ENCODE assay signal across 13 mouse cellular contexts in genomic region chr12:108264918-108265317, GRCm38 (mm10). TPM values are rescaled to one million over a fixed set of nuclear protein-coding genes. Genes with fewer than 3 reads are reported as not detected.
DNase-seq lines count a peak whose midpoint lies in the region; ATAC-seq and TF ChIP-seq lines count a peak whose summit lies in the region.
"Had no signal": no experiment of that assay in that cellular context is flagged by ENCODE, and none has a peak within 500 bp of the region (broad histone marks: within the 10 kb centered on the region; RNA-seq: fewer than 3 reads in every experiment).

No protein-coding gene starts in this region.

- peaks cover 29% of the 10 kb centered on the region for H3K36me3 ChIP-seq in forebrain, embryonic 10.5 days (replicated peaks)
- no peaks in the 10 kb centered on the region for H3K36me3 ChIP-seq in forebrain, embryonic 11.5 days (ENCODE audit: control insufficient read depth, insufficient read depth, low read length)
- H3K36me3 ChIP-seq in lung, embryonic 16.5 days (ENCODE audit: control insufficient read depth, insufficient read depth, low read length), result no peaks in the 10 kb centered on the region
- no peaks in the 10 kb centered on the region for H3K36me3 ChIP-seq in intestine, postnatal 0 days (ENCODE audit: control insufficient read depth, insufficient read depth)
- H3K36me3 ChIP-seq in midbrain, embryonic 16.5 days (ENCODE audit: control insufficient read depth, insufficient read depth, low read length), result no peaks in the 10 kb centered on the region

- TF ChIP-seq CTCF in lung, adult 2 months (IDR thresholded peaks at IDR 0.05; ENCODE audit: insufficient read depth, low read length), result no peak
- TF ChIP-seq CTCF in intestine, postnatal 0 days (IDR thresholded peaks at IDR 0.05; ENCODE audit: low read depth), result no peak

- H3K27ac ChIP-seq in forebrain, embryonic 10.5 days, result peak overlapping the region; percentile 85
- H3K27ac ChIP-seq in forebrain, embryonic 11.5 days (ENCODE audit: low read depth, low read length), result no peak overlapping the region
- peak overlapping the region; percentile 25; the same call in 1 of the 2 replicates for H3K27ac ChIP-seq in lung, embryonic 16.5 days (ENCODE audit: low read length)
- H3K27ac ChIP-seq in intestine, postnatal 0 days (ENCODE audit: low read depth, low read length), result peak overlapping the region; percentile 66; the same call in 1 of the 2 replicates
- H3K27ac ChIP-seq in midbrain, embryonic 16.5 days (ENCODE audit: low read length), result no peak overlapping the region

- TF ChIP-seq POLR2A in lung, adult 2 months (IDR thresholded peaks at IDR 0.05; ENCODE audit: borderline replicate concordance, extremely low read depth, low read depth, low read length), result no peak

- no peak for DNase-seq in forebrain, embryonic 10.5 days (ENCODE audit: extremely low spot score, low spot score)
- DNase-seq in forebrain, embryonic 11.5 days (ENCODE audit: low spot score), result no peak
- no peak for DNase-seq in lung, adult 2 months
- DNase-seq in retina, postnatal 1 day, result no peak
- DNase-seq: gastrocnemius, postnatal 14 days; kidney, postnatal 36 days; left cerebral cortex, postnatal 4 days; thymus, adult 18-20 months had no signal

- ATAC-seq in forebrain, embryonic 11.5 days (replicated peaks; ENCODE audit: low FRiP score), result no peak
- no peak for ATAC-seq in lung, embryonic 16.5 days (ENCODE audit: low read depth)
- ATAC-seq in intestine, postnatal 0 days, result peak; percentile 19; the same call in 1 of the 2 replicates
- ATAC-seq in midbrain, embryonic 16.5 days, result no peak
- no peak for ATAC-seq in granulocyte monocyte progenitor cell, adult 5-6 weeks (replicated peaks; ENCODE audit: poor library complexity, severe bottlenecking)

- WGBS in forebrain, embryonic 10.5 days, result 72% methylated on average over 7 of the region's 7 CpGs
- WGBS in forebrain, embryonic 11.5 days, result 80% methylated on average over 7 of the region's 7 CpGs
- WGBS in lung, embryonic 16.5 days, result 58% methylated on average over 7 of the region's 7 CpGs
- 45% methylated on average over 7 of the region's 7 CpGs for WGBS in lung, adult 2 months
- 33% methylated on average over 7 of the region's 7 CpGs for WGBS in intestine, postnatal 0 days
- WGBS in midbrain, embryonic 16.5 days, result 66% methylated on average over 7 of the region's 7 CpGs

- H3K4me3 ChIP-seq in forebrain, embryonic 10.5 days, result peak overlapping the region; percentile 41; the same call in 1 of the 2 replicates
- H3K4me3 ChIP-seq in forebrain, embryonic 11.5 days (ENCODE audit: low read depth, low read length), result no peak overlapping the region
- H3K4me3 ChIP-seq in lung, embryonic 16.5 days (ENCODE audit: low read length), result no peak overlapping the region
- H3K4me3 ChIP-seq in lung, adult 2 months (replicated peaks; ENCODE audit: extremely low read depth, low read depth, low read length), result no peak overlapping the region
- no peak overlapping the region for H3K4me3 ChIP-seq in intestine, postnatal 0 days (ENCODE audit: low read depth, low read length)
- no peak overlapping the region for H3K4me3 ChIP-seq in midbrain, embryonic 16.5 days (ENCODE audit: low read depth, low read length)

- H3K9ac ChIP-seq in forebrain, embryonic 11.5 days (ENCODE audit: low read length), result no peak overlapping the region
- no peak overlapping the region for H3K9ac ChIP-seq in lung, embryonic 16.5 days (ENCODE audit: low read length)
- H3K9ac ChIP-seq in intestine, postnatal 0 days (ENCODE audit: low read depth, low read length), result 0 out of 2 replicates have a peak overlapping the region, but pooled peaks have one; percentile 4
- H3K9ac ChIP-seq in midbrain, embryonic 16.5 days (ENCODE audit: low read depth, low read length), result no peak overlapping the region

- H3K27me3 ChIP-seq in forebrain, embryonic 10.5 days (ENCODE audit: poor library complexity, severe bottlenecking), result no peaks in the 10 kb centered on the region
- H3K27me3 ChIP-seq in forebrain, embryonic 11.5 days (ENCODE audit: control insufficient read depth, insufficient read depth, low read length), result no peaks in the 10 kb centered on the region
- H3K27me3 ChIP-seq in lung, embryonic 16.5 days (ENCODE audit: control insufficient read depth, insufficient read depth, low read depth, low read length), result no peaks in the 10 kb centered on the region
- H3K27me3 ChIP-seq in intestine, postnatal 0 days (replicated peaks; ENCODE audit: control insufficient read depth, insufficient read depth, low read length), result no peaks in the 10 kb centered on the region
- H3K27me3 ChIP-seq in midbrain, embryonic 16.5 days (ENCODE audit: control insufficient read depth, insufficient read depth, low read depth, low read length), result no peaks in the 10 kb centered on the region

- H3K4me1 ChIP-seq in forebrain, embryonic 10.5 days, result peaks cover 96% of the 10 kb centered on the region
- H3K4me1 ChIP-seq in forebrain, embryonic 11.5 days (replicated peaks; ENCODE audit: control insufficient read depth, insufficient read depth, low read length), result peaks cover 33% of the 10 kb centered on the region
- peaks cover 26% of the 10 kb centered on the region for H3K4me1 ChIP-seq in lung, embryonic 16.5 days (replicated peaks; ENCODE audit: control insufficient read depth, insufficient read depth, low read length)
- peaks cover 33% of the 10 kb centered on the region for H3K4me1 ChIP-seq in lung, adult 2 months (ENCODE audit: control insufficient read depth, insufficient read depth, low read length)
- peaks cover 10% of the 10 kb centered on the region for H3K4me1 ChIP-seq in intestine, postnatal 0 days (replicated peaks; ENCODE audit: control insufficient read depth, insufficient read depth, low read length)
- H3K4me1 ChIP-seq in midbrain, embryonic 16.5 days (ENCODE audit: control insufficient read depth, insufficient read depth, low read length), result peaks cover 47% of the 10 kb centered on the region

- H3K9me3 ChIP-seq in forebrain, embryonic 10.5 days, result no peaks in the 10 kb centered on the region
- no peaks in the 10 kb centered on the region for H3K9me3 ChIP-seq in forebrain, embryonic 11.5 days (ENCODE audit: control insufficient read depth, low read length)
- H3K9me3 ChIP-seq in lung, embryonic 16.5 days (ENCODE audit: control insufficient read depth, low read length), result no peaks in the 10 kb centered on the region
- no peaks in the 10 kb centered on the region for H3K9me3 ChIP-seq in intestine, postnatal 0 days (ENCODE audit: control insufficient read depth)
- H3K9me3 ChIP-seq in midbrain, embryonic 16.5 days (replicated peaks; ENCODE audit: control insufficient read depth, low read length, poor library complexity, severe bottlenecking), result no peaks in the 10 kb centered on the region

- no peak overlapping the region for H3K4me2 ChIP-seq in forebrain, embryonic 11.5 days (ENCODE audit: low read depth, low read length, severe bottlenecking)
- no peak overlapping the region for H3K4me2 ChIP-seq in lung, embryonic 16.5 days (ENCODE audit: low read depth, low read length)
- H3K4me2 ChIP-seq in intestine, postnatal 0 days (replicated peaks; ENCODE audit: low read depth), result peak overlapping the region; percentile 48
- H3K4me2 ChIP-seq in midbrain, embryonic 16.5 days (ENCODE audit: low read length), result peak overlapping the region; percentile 55; the same call in 1 of the 2 replicates

RNA-seq across cellular contexts. Expression of gene Ccdc85c, which starts 10.3 kb away (rescaled TPM):
- polyA plus RNA-seq in forebrain, embryonic 10.5 days (2016; fragmentation: Nextera tagmentation; extraction: Ambion mirVana), result 13.5 and 14.6 TPM in 2 replicates
- 18.0 and 18.8 TPM in 2 replicates for polyA plus RNA-seq in forebrain, embryonic 11.5 days (2014; fragmentation: Nextera tagmentation; extraction: Ambion mirVana)
- polyA plus RNA-seq in lung, embryonic 16.5 days (2015; fragmentation: Nextera tagmentation; extraction: Ambion mirVana), result 4.6 and 5.5 TPM in 2 replicates
- 22.2 and 22.5 TPM in 2 replicates for polyA plus RNA-seq in lung, adult 2 months (2012; rRNA removed)
- 10.1 and 12.0 TPM in 2 replicates for polyA plus RNA-seq in intestine, postnatal 0 days (2015; fragmentation: Nextera tagmentation; extraction: Ambion mirVana)
- 13.2 and 13.5 TPM in 2 replicates for polyA plus RNA-seq in midbrain, embryonic 16.5 days (2015; fragmentation: Nextera tagmentation; extraction: Ambion mirVana)
- 0.95 and 1.7 TPM in 2 replicates for total RNA-seq in granulocyte monocyte progenitor cell, adult 5-6 weeks (2014; fragmentation: Nextera tagmentation)
- total RNA-seq in granulocyte monocyte progenitor cell, adult 5-6 weeks (2017), result 0.90 and 2.4 TPM in 2 replicates

RNA-seq across cellular contexts. Expression of gene Hhipl1, which starts 41.2 kb away (rescaled TPM):
- polyA plus RNA-seq in forebrain, embryonic 10.5 days (2016; fragmentation: Nextera tagmentation; extraction: Ambion mirVana), result 2.8 and 3.4 TPM in 2 replicates
- polyA plus RNA-seq in forebrain, embryonic 11.5 days (2014; fragmentation: Nextera tagmentation; extraction: Ambion mirVana), result 2.5 and 3.0 TPM in 2 replicates
- 0.88 and 0.91 TPM in 2 replicates for polyA plus RNA-seq in lung, embryonic 16.5 days (2015; fragmentation: Nextera tagmentation; extraction: Ambion mirVana)
- 1.3 and 1.8 TPM in 2 replicates for polyA plus RNA-seq in lung, adult 2 months (2012; rRNA removed)
- polyA plus RNA-seq in intestine, postnatal 0 days (2015; fragmentation: Nextera tagmentation; extraction: Ambion mirVana), result 0.20 TPM in 2 replicates
- 2.7 and 2.9 TPM in 2 replicates for polyA plus RNA-seq in midbrain, embryonic 16.5 days (2015; fragmentation: Nextera tagmentation; extraction: Ambion mirVana)
- not detected in 2 replicates for total RNA-seq in granulocyte monocyte progenitor cell, adult 5-6 weeks (2014; fragmentation: Nextera tagmentation)
- total RNA-seq in granulocyte monocyte progenitor cell, adult 5-6 weeks (2017), result not detected in 2 replicates
- total RNA-seq: hematopoietic stem cell, adult 5-6 weeks had no signal

Comparison
In these comparisons a context has a peak if more than half of its experiments do, and no peak if none do; other contexts are left out.
1. H3K27ac ChIP-seq: peak in forebrain, embryonic 10.5 days (single experiment), lung, embryonic 16.5 days (single experiment) and intestine, postnatal 0 days (single experiment); none in forebrain, embryonic 11.5 days (single experiment) and midbrain, embryonic 16.5 days (single experiment).
2. H3K4me2 ChIP-seq: peak in intestine, postnatal 0 days (single experiment) and midbrain, embryonic 16.5 days (single experiment); none in forebrain, embryonic 11.5 days (single experiment) and lung, embryonic 16.5 days (single experiment).